Mouse (Mus musculus) layer of hippocampus, adult 18-20 months (tissue): ENCODE measurements at regions not wholly inside any gene's neighbourhood (a gene's known extent, or its start where the extent isn't known, plus 50 kb on each side); places are given as distances from the start of the nearest gene placed in this dataset.
"Not testable (repeated sequence)": the region's sequence is repeated elsewhere in the genome, so short reads cannot be mapped to it uniquely, and the experiment has no call there.

Source experiments
- DNase-seq, 2 experiments: peaks; one replicate each; pipeline ENCODE4 v3.0.0; 2022; ENCODE audit warnings: low spot score in 2 of 2

DNA sequence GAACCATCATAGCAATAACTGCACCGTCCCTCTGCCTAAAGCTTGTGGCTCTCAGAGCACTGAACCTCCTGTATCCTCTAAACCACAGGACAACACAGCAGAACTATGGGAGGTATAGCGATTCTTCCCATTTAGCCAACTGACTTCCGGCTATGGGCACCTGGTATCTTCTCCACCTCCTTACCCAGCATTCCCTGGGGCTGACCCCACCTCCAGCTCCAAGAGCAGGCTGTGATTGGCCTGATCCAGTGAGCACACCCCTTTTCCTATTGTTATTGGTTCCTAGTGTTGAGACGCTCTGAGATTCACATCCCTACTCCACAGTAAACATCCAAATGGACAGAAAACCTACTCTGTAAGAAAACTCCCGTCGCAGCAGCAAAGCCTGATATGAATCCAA, 236.7 kb downstream of the Prex1 start:
- DNase-seq, result no peak

DNA sequence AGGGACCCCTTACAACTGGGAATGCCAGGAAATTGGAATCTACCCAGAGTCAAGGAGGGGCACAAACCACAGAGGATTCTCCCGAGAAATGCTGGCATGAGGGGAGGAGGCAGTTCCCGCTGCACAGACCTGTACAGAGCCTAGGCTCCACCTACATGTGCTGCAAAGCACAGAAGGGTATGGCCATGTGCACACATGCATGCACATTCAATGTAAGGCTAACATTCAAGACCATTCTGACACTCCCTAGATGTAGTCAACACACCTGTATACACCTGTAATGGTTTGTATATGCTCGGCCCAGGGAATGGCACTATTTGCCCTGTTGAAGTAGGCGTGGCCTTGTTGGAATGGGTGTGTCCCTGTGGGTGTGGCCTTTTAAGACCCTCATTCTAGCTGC, 238.0 kb downstream of the Prex1 start:
- DNase-seq, result no peak

GRCm38 (mm10) chr2:166474601-166475000, 239.0 kb downstream of the Prex1 start:
- DNase-seq, result peak in 1 of 2 experiments; percentile 18

DNA sequence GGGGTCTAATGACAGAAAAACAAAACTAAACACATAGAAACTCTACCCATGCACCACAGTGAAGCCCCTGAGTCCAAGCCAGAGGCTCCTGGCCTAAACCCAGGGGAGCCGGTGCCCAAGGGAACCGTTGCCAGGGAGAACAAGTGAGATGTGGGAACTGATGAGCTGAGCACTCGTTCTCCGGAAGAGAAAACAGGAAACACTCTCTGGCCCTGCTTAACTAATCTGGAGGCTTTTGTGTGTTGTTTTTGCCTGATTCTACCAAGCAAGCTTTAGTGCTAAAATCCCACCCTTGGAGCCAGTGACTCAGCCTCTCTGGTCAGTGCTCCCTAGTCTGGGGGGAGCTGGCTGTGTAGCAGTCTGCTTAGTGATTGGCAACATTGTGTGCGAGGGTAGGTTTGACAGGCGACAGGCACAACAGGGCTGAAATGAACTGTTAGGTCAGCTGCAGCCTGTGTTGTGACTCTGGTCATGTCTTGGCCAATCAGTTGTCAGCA, 242.3 kb downstream of the Prex1 start:
- DNase-seq, result peak in 1 of 2 experiments; percentile 39

DNA sequence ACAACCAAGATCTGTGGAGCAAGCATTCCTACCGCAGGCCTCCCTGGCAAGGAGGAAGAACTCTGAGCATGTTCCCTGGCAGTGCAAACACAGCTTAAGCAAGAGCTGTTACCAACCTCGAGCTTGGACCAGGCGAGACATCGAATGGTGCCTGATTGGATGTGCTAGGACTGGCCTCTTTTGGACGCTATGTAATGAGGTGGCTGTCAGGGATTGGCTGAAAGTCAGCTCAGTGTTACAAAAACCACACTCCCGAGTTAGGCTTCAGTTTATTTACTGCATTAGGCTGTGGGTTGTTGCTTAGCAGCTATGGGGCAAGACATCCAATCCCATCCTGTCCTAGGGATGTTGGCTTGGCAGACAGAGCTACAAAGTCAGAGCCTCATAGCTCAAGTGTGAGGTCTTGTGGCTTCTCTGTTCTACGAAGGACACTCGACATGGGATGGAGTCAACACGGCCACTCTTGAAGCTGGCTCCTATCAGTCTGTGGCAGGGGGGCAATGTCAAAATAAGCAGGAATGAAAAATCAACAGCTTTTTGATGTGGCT, 244.5 kb downstream of the Prex1 start:
- peak in 1 of 2 experiments; percentile 13 for DNase-seq

- DNase-seq, result no peak
Measured at GRCm38 (mm10) chr2:166467137-166467536, 246.5 kb downstream of the Prex1 start.

GRCm38 (mm10) chr2:166465531-166465930, 248.1 kb downstream of the Prex1 start:
- no peak for DNase-seq

GRCm38 (mm10) chr2:166463539-166463938, 250.1 kb downstream of the Prex1 start:
- peak in 1 of 2 experiments; percentile 31 for DNase-seq

- no peak for DNase-seq
Measured at GRCm38 (mm10) chr2:166461956-166462355, 251.7 kb downstream of the Prex1 start.

DNA sequence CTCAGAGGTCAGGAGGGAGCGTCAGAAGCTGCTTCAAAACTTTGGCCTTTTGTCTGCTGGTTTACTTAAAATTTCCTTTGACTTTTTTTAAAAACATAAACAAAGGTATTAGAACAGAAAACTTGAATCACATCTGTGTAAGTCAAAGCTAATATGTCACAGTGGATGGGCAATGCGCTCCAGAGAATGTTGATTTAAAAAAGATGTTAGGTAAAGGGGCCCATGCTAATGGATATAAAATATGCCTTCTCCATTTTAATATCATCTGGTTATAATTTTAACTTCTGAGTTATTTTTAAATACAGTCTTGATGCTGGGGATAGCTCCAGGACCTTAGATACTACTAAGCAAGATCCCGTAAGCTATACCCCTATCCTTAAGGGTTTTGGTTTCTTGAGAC, 252.5 kb downstream of the Prex1 start:
- no peak for DNase-seq

DNA sequence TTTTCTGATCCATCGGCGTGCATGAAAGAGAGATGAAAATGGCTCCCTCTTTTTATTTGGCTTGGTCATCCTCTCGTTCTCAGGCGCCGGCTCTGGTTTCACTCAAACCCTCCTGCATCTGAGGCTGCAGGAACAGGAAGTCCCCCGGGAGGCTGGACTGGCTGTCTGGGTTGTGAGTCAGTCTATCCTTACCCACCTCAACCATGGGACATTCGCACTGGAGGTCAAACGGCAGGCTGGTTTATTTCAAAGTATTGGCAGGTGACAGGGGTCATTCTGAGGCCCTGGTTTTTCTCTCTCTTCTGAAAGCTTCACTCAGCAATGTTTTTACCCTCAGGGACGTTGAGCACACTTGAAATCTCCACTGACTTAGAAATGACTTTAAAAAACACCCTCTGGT, 253.7 kb downstream of the Prex1 start:
- no peak for DNase-seq

DNA sequence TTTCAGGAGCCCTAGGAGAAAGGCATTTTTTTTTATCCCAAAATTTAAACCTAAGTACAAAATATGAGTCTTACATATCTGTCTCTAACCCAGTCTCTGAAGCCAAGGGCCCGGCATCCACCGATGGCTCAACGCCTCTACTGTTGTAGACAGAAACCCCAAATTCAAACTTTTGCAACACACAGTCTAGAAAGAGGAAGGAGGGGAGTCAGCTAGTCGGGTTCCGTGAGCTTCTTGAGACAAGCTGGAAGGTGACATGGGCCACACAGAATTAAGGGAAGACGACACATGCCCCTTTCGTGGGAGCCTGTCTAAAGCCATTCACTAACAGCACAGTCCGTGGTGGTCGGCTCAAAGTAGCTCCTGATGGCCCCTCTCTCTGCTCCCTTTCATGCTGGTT, 254.7 kb downstream of the Prex1 start:
- DNase-seq, result no peak

DNA sequence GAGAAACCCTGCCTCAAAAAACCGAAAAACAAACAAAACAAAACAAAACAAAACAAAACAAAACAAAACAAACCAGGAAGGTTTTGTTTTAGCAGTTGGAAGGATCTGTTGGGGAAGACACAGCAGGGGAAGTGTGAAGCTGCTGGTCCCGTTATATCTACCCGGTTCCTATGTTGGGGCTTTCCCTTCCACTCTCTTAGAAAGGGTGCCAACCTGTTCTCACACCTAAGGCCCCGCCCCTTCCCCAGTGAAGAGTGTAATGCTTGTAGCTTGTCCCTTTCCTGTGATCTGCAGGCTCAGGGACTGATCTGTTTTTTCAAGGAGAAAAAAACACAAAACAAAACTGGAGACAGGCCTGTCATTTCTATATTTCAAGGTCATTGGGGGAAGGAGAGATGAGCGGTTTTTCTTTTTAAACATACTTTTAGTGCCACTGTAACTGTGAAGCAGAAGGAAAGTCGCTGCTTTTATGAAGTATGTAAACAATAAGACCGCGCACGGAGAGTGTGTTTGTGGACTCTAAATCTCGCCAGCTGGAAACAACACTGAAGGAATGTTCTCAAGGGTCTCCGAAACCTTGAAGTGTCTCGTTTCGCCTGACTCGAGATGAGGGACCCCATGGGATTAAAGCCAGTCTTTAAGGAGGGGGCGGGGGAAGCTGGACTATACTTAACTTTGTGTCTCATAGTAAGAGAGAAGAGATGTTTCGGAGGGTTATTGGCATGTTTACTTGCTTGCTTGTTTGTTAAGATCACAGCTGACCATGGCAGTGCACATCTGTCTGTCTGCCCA, 256.1 kb downstream of the Prex1 start:
- DNase-seq, result no peak

GRCm38 (mm10) chr2:166454160-166454888, 259.3 kb downstream of the Prex1 start:
- not testable (repeated sequence) for DNase-seq

DNA sequence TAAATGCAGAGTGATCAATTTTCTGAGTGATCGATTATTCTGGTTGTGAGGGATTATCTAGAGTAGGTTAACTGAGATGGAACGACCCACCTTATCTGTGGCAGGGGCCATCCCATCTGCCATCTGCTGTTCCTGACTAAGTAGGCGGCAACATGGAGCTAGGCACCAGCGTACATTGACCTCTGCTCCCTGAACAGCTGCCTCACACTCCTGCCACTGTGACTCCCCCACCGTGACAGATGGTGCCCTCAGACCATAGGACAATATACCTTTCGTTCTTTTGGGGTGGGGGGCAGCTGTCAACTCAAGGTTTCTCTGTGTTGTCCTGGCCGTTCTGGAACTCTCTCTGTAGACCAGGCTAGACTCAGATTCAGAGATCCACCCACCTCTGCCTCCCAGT, 262.7 kb downstream of the Prex1 start:
- DNase-seq, result no peak

DNA sequence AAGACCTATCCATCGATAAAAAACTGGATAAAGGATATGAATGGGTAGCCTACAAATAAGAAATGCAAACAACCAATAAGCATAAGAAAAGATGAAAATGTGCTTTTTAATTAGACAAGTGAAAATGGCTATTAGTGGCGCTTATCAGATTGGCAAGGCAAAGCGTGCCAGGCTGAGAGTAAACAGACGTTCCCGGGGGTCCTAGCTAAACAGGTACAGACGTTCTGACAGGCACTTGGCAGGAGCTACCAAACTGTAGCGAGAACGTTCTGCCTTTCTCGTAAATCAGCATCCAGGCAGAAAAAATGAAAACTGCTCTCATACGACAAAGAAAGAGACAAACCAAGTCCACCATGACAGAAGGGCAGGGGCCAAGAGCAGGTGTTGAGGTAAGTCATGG, 263.3 kb downstream of the Prex1 start:
- DNase-seq, result no peak

- no peak for DNase-seq
Measured at GRCm38 (mm10) chr2:166448724-166449123, 264.9 kb downstream of the Prex1 start.

DNA sequence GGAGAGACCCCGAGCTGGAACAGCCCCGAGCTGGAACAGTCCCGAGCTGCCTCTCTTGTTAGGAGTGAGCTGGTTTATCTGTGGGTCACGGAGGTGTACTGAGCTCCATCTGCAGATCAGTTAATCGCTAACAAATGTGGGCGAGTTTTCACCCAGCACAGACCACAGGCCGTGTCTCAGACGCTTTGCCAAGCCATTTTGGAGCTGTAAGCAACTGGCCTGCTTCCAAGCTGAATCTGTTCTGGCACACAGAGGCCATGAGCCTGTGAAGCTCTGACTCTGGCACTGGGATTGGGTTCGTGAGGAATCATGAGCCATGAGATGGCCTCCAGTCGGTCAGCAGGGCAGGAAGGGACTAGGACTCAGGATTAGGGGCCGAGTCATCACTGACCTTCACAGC, 265.5 kb downstream of the Prex1 start:
- DNase-seq, result peak in 1 of 2 experiments; percentile 58

GRCm38 (mm10) chr2:166446536-166446935, 267.1 kb downstream of the Prex1 start:
- no peak for DNase-seq

DNA sequence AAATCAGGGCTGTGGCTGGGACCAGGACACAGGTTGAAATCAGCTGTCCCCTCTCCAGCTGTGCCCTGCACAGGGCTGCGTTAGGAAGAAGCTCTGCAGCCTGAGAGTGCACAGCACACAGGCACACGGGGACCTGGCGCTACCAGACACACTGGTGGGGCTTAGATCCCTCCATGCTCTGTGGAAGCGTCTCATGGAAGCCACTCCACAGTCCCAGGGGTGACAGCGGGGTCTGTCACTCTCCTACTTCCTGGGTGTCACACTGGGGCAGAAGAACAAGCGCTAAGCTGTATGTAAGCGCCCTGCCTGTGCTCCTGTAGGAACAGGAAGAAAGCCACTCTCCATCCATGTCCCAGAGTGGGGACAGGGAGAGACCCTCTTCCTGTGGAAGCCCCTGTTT, 267.8 kb downstream of the Prex1 start:
- DNase-seq, result not testable (repeated sequence)

DNA sequence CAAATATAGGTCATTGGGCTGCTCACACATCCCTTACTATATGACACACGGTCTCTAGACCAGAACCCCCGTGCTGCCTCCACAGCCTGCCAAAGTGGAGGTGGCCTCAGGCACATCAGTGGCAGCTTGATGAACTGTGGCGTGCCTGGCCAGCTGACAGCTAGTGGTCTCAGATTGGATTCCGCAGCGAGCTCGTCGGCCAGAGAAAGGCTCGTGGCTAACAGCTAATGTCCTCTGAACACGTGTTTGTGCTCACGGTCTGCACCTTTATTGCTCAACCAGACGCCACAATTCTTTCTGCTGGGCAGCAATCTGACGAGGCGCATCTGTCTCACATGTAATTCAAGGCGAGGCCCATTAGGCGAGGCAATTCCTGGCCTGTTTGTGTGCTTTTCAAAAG, 270.6 kb downstream of the Prex1 start:
- no peak for DNase-seq
